ENCODE assay signal across 28 mouse cellular contexts in genomic region chr7:107201817-107202216, GRCm38 (mm10). TPM values are rescaled to one million over a fixed set of nuclear protein-coding genes. Genes with fewer than 3 reads are reported as not detected.
DNase-seq lines count a peak whose midpoint lies in the region; ATAC-seq and TF ChIP-seq lines count a peak whose summit lies in the region.
"Had no signal": no experiment of that assay in that cellular context is flagged by ENCODE, and none has a peak within 500 bp of the region (broad histone marks: within the 10 kb centered on the region; RNA-seq: fewer than 3 reads in every experiment).

No protein-coding gene starts in this region.

- no peak overlapping the region for H3K27ac ChIP-seq in hindbrain, embryonic 11.5 days (ENCODE audit: low read depth, low read length)
- H3K27ac ChIP-seq in hindbrain, embryonic 16.5 days (ENCODE audit: low read depth, low read length) = no peak overlapping the region
- H3K27ac ChIP-seq in limb, embryonic 14.5 days (replicated peaks; ENCODE audit: low read depth, low read length) = no peak overlapping the region
- H3K27ac ChIP-seq: embryonic facial prominence, embryonic 13.5 days; hindbrain, embryonic 15.5 days; midbrain, embryonic 10.5 days had no signal

- H3K4me3 ChIP-seq in hindbrain, embryonic 11.5 days (ENCODE audit: low read depth, low read length) = no peak overlapping the region
- H3K4me3 ChIP-seq in hindbrain, embryonic 16.5 days (ENCODE audit: low read length) = no peak overlapping the region
- H3K4me3 ChIP-seq in limb, embryonic 14.5 days (replicated peaks; ENCODE audit: low read length) = no peak overlapping the region
- H3K4me3 ChIP-seq: embryonic facial prominence, embryonic 13.5 days; hindbrain, embryonic 15.5 days; midbrain, embryonic 10.5 days had no signal

- DNase-seq in hindbrain, embryonic 11.5 days (ENCODE audit: low spot score) = peak; percentile 16
- peak; percentile 10 for DNase-seq in lung, postnatal 10 days
- no peak for DNase-seq in lung, adult 18-20 months
- DNase-seq in embryo, embryonic 9.5 days (ENCODE audit: extremely low spot score) = peak; percentile 2
- peak; percentile 43 for DNase-seq in limb, embryonic 14.5 days (ENCODE audit: low spot score)
- DNase-seq in frontal cortex, postnatal 25 days (ENCODE audit: low spot score in 2 of 2) = no peak
- DNase-seq in layer of hippocampus, adult 8-10 months (ENCODE audit: low spot score in 2 of 2) = no peak
- DNase-seq: cerebellum, adult 11-12 months; cerebellum, postnatal 25 days; forebrain, postnatal 0 days; gastrocnemius, postnatal 14 days; heart, adult 18-20 months; heart, postnatal 36 days; kidney, adult 11 months; layer of hippocampus, postnatal 36 days; liver, postnatal 0 days; lung, postnatal 4 days; right cerebral cortex, postnatal 25 days had no signal

- H3K27me3 ChIP-seq in hindbrain, embryonic 11.5 days (ENCODE audit: control insufficient read depth, insufficient read depth, low read length) = no peaks in the 10 kb centered on the region
- H3K27me3 ChIP-seq in hindbrain, embryonic 16.5 days (replicated peaks; ENCODE audit: control insufficient read depth, insufficient read depth, low read length) = no peaks in the 10 kb centered on the region
- H3K27me3 ChIP-seq in limb, embryonic 14.5 days (ENCODE audit: control insufficient read depth, insufficient read depth, low read length) = no peaks in the 10 kb centered on the region
- H3K27me3 ChIP-seq: hindbrain, embryonic 15.5 days had no signal

- WGBS in hindbrain, embryonic 11.5 days = 40% methylated on average over 3 of the region's 3 CpGs
- WGBS in hindbrain, embryonic 16.5 days = 54% methylated on average over 3 of the region's 3 CpGs
- WGBS in limb, embryonic 14.5 days = 34% methylated on average over 3 of the region's 3 CpGs

- H3K4me1 ChIP-seq in hindbrain, embryonic 11.5 days (replicated peaks; ENCODE audit: control insufficient read depth, insufficient read depth, low read length) = no peaks in the 10 kb centered on the region
- H3K4me1 ChIP-seq in hindbrain, embryonic 16.5 days (ENCODE audit: control insufficient read depth, insufficient read depth, low read depth, low read length) = no peaks in the 10 kb centered on the region
- no peaks in the 10 kb centered on the region for H3K4me1 ChIP-seq in limb, embryonic 14.5 days (ENCODE audit: control insufficient read depth, insufficient read depth, low read length)
- H3K4me1 ChIP-seq: embryonic facial prominence, embryonic 13.5 days; hindbrain, embryonic 15.5 days; midbrain, embryonic 10.5 days had no signal

- H3K4me2 ChIP-seq in hindbrain, embryonic 11.5 days (replicated peaks; ENCODE audit: low read depth, low read length) = no peak overlapping the region
- H3K4me2 ChIP-seq in hindbrain, embryonic 16.5 days (ENCODE audit: low read length) = no peak overlapping the region
- no peak overlapping the region for H3K4me2 ChIP-seq in limb, embryonic 14.5 days (replicated peaks; ENCODE audit: low read depth, low read length, severe bottlenecking)
- H3K4me2 ChIP-seq: embryonic facial prominence, embryonic 13.5 days; hindbrain, embryonic 15.5 days had no signal

- H3K9ac ChIP-seq in hindbrain, embryonic 11.5 days (ENCODE audit: low read depth, low read length) = no peak overlapping the region
- no peak overlapping the region for H3K9ac ChIP-seq in hindbrain, embryonic 16.5 days (ENCODE audit: low read depth, low read length)
- H3K9ac ChIP-seq in limb, embryonic 14.5 days (ENCODE audit: low read depth, low read length, severe bottlenecking) = no peak overlapping the region
- H3K9ac ChIP-seq: embryonic facial prominence, embryonic 13.5 days; forebrain, postnatal 0 days; hindbrain, embryonic 15.5 days; liver, postnatal 0 days had no signal

- no peaks in the 10 kb centered on the region for H3K9me3 ChIP-seq in hindbrain, embryonic 11.5 days (ENCODE audit: control insufficient read depth, low read length)
- no peaks in the 10 kb centered on the region for H3K9me3 ChIP-seq in hindbrain, embryonic 16.5 days (ENCODE audit: control insufficient read depth, low read length)
- no peaks in the 10 kb centered on the region for H3K9me3 ChIP-seq in limb, embryonic 14.5 days (ENCODE audit: control insufficient read depth, low read length)
- H3K9me3 ChIP-seq: embryonic facial prominence, embryonic 13.5 days; hindbrain, embryonic 15.5 days; midbrain, embryonic 10.5 days had no signal

- no peak for TF ChIP-seq POLR2A in limb, embryonic 14.5 days (IDR thresholded peaks at IDR 0.05; ENCODE audit: borderline replicate concordance, extremely low read depth, insufficient read depth, insufficient read length)

- H3K36me3 ChIP-seq in hindbrain, embryonic 11.5 days (ENCODE audit: control insufficient read depth, insufficient read depth, low read length) = no peaks in the 10 kb centered on the region
- H3K36me3 ChIP-seq in hindbrain, embryonic 16.5 days (ENCODE audit: control insufficient read depth, insufficient read depth, low read length) = no peaks in the 10 kb centered on the region
- no peaks in the 10 kb centered on the region for H3K36me3 ChIP-seq in limb, embryonic 14.5 days (ENCODE audit: control insufficient read depth, insufficient read depth, low read length)
- H3K36me3 ChIP-seq: embryonic facial prominence, embryonic 13.5 days; hindbrain, embryonic 15.5 days; midbrain, embryonic 10.5 days had no signal

- no peak for ATAC-seq in hindbrain, embryonic 11.5 days (ENCODE audit: low FRiP score)
- ATAC-seq in hindbrain, embryonic 16.5 days = no peak
- no peak for ATAC-seq in limb, embryonic 14.5 days (ENCODE audit: low FRiP score, low read depth)
- ATAC-seq: forebrain, postnatal 0 days; liver, postnatal 0 days had no signal

RNA-seq across cellular contexts. Expression of gene Rbmxl2, which starts 7.4 kb away (rescaled TPM):
- not detected in 2 replicates for polyA plus RNA-seq in hindbrain, embryonic 11.5 days (2014; fragmentation: Nextera tagmentation; extraction: Ambion mirVana)
- polyA plus RNA-seq in hindbrain, embryonic 16.5 days (2015; fragmentation: Nextera tagmentation; extraction: Ambion mirVana) = not detected in 2 replicates
- not detected in 2 replicates for polyA plus RNA-seq in limb, embryonic 14.5 days (2012; rRNA removed)
- not detected in 2 replicates for polyA plus RNA-seq in limb, embryonic 14.5 days (2014; fragmentation: Nextera tagmentation; extraction: Ambion mirVana)
- total RNA-seq in layer of hippocampus, adult 8-10 months (2022) = not detected
- total RNA-seq: adrenal gland, postnatal 36 days; forebrain, postnatal 0 days; gastrocnemius, postnatal 14 days; heart, adult 18-20 months; heart, postnatal 36 days; layer of hippocampus, postnatal 36 days; left cerebral cortex, postnatal 14 days; liver, adult 2 months had no signal
- polyA plus RNA-seq: embryonic facial prominence, embryonic 13.5 days; forebrain, postnatal 0 days; heart, embryonic 14.5 days; hindbrain, embryonic 15.5 days; liver, adult 2 months; liver, postnatal 0 days; midbrain, embryonic 10.5 days; spleen, adult 2 months; stomach, embryonic 14.5 days had no signal

RNA-seq across cellular contexts. Expression of gene Nlrp14, which starts 35.0 kb away (rescaled TPM):
- polyA plus RNA-seq in hindbrain, embryonic 11.5 days (2014; fragmentation: Nextera tagmentation; extraction: Ambion mirVana) = not detected in 2 replicates
- polyA plus RNA-seq in hindbrain, embryonic 16.5 days (2015; fragmentation: Nextera tagmentation; extraction: Ambion mirVana) = not detected in 2 replicates
- polyA plus RNA-seq in limb, embryonic 14.5 days (2012; rRNA removed) = 0.05 TPM in 1 of 2 replicates, not detected in the other
- not detected in 2 replicates for polyA plus RNA-seq in limb, embryonic 14.5 days (2014; fragmentation: Nextera tagmentation; extraction: Ambion mirVana)
- not detected for total RNA-seq in layer of hippocampus, adult 8-10 months (2022)
- total RNA-seq: adrenal gland, postnatal 36 days; gastrocnemius, postnatal 14 days; heart, adult 18-20 months; heart, postnatal 36 days; layer of hippocampus, postnatal 36 days; left cerebral cortex, postnatal 14 days; liver, adult 2 months had no signal
- polyA plus RNA-seq: embryonic facial prominence, embryonic 13.5 days; forebrain, postnatal 0 days; heart, embryonic 14.5 days; hindbrain, embryonic 15.5 days; liver, adult 2 months; liver, postnatal 0 days; midbrain, embryonic 10.5 days; spleen, adult 2 months; stomach, embryonic 14.5 days had no signal

Comparison
In these comparisons a context has a peak if more than half of its experiments do, and no peak if none do; other contexts are left out.
1. DNase-seq: peak in hindbrain, embryonic 11.5 days (single experiment), lung, postnatal 10 days (single experiment), embryo, embryonic 9.5 days (single experiment) and limb, embryonic 14.5 days (single experiment); none in lung, adult 18-20 months (0 of 2), frontal cortex, postnatal 25 days (0 of 2) and layer of hippocampus, adult 8-10 months (0 of 2).